Mouse (Mus musculus) gastrocnemius, postnatal 14 days (tissue): ENCODE measurements at regions not wholly inside any gene's neighbourhood (a gene's known extent, or its start where the extent isn't known, plus 50 kb on each side); places are given as distances from the start of the nearest gene placed in this dataset.

Experiments used
- DNase-seq: peaks from one replicate; pipeline ENCODE4 v3.0.0; 2021; ENCODE audit warnings: mixed read lengths
- intact Hi-C: fragments of 180-260 bp; cut with DNase I; formaldehyde crosslinking; loops from one replicate; pipeline ENCODE4 v1.15.1; 2025; ENCODE audit warnings: low total_unique reads

DNA sequence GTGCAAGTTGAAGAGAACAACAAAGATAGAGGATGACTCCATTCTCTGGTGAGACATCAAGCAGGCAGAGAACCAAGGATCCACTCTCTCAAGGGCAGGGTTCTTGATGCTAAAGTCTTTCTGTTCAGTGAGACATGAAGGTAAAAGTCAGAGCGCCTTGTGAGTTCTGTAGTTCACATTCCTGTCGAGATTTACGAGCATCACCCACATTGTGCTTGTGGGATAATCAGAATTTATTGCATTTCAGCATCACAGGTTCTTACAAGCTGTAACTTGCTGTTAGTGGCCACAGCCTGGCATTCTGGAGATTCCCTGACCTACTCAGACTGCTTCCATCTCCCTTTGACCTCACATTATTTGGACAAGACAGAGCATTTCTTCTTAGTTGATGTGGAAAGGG lies 540.9 kb upstream of the Atp2b1 start:
- intact Hi-C loops, result no loop called here
- no peak for DNase-seq

DNA sequence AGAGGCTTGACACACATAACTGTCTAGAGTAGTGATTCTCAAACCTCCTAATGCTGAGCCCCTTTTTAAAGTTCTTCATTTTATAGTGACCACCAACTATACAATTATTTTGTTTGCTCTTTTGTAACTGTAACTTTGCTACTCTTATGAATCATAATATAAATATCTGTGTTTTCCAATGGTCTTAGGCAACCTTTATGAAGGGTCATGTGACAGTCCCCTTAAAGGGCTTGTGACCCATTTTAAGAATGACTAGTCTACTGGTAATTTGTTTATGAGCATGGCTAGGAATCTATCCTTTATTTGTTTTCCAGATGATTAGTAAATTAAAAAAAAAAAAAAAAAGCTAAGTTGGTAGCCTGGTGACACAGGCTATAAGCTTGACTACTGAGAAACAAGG lies 539.5 kb upstream of the Atp2b1 start:
- DNase-seq, result no peak
- intact Hi-C loops, result no loop called here

DNA sequence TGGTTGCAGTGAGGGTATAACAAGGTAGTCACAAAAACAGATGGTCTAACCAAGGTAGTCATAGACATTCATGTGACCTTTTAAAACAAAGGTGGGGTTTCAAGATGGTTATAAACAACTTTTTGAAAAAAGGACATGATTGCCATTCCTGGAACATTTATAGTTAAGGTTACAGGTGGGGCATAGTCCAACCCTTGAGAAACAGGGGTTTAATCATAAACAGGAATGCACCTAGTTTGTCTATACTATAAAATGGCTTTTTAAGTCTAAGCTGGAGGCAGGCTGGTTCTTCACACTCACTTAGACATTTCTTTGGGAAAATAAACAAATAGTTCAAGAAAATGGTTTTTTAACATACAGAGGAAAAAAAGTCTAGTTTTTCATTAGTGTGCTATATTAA lies 525.7 kb upstream of the Atp2b1 start:
- intact Hi-C loops, result no loop called here
- DNase-seq, result no peak

DNA sequence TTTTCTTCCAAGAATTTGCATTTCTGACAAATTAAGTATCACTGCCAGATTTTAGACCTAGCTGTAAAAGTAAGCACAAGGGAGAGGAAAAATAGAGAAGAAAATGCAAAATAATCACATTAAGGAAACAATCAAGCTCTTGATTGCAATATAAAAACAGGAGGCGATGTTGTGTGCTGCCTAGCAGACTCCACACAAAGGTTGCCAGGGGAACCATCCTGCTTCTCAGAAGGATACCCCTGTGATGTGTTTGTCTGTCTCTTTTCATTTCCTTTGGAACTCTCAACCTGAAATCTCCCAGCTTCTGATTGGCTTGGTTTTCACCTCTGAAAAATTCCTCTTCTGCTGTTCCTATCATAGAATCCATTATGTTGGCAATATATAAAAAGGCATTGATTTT lies 514.3 kb upstream of the Atp2b1 start:
- no peak for DNase-seq
- intact Hi-C loops, result no loop called here

DNA sequence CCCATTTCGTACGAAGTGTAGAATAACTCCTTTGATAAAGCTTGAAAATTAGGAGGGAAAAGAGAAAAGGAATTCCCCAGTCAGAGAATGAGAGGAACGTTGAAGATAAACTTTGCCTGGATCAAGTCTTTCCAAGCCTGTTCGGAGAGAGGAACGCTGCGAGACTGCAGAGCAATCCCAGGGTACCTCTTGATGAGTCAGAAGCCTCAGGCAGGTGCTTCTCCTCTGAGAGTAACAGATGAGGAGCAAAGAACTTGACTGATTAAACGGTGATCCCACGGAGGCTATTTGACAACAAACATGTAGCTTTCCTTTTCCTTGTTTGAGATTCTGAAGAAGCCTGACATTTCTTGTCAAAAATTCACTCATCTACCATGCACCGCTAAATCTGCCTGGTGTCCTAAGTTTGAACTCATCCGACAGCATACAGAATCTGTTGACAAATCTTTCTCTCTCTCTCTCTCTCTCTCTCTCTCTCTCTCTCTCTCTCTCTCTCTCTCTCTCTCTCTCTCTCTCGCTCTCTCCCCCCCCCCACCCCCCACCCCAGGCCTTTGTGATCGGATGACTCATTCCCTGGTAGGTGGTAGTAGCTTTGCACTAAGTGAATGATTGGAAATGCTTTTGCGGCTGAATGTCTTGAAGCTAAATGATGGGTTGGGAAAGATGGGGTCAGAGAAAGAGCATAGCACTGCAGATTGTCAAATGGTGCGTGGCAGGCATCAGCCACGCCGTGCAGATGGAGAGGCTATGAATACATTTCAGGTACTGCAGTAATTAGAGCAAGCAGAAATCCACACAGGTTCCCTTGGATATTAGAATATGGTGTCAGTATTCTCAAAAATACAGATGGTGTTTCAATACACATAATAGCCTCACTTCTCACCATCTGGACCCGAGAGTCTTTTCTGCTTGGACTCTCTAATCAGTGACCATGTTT lies 496.1 kb upstream of the Atp2b1 start:
- no peak for DNase-seq
- intact Hi-C loops, result no loop called here

DNA sequence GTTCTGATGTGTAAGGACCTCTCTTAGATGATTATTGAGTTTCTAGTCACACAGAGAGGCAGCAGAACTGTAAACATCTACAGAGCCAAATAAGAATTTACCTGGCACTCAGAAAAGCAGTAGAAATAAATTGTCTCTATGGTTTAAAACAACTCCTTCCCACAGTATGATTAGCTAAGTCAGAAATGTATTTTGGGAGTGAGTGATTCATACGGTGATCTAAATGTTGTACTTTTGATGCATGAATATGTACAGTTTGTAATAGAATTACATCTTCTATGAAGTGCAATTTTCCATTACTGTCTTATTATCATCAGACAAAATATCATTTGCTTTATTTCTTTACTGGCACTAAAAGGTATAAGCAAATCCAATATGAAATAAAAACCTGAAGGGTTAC lies 489.8 kb upstream of the Atp2b1 start:
- no peak for DNase-seq
- intact Hi-C loops, result no loop called here

DNA sequence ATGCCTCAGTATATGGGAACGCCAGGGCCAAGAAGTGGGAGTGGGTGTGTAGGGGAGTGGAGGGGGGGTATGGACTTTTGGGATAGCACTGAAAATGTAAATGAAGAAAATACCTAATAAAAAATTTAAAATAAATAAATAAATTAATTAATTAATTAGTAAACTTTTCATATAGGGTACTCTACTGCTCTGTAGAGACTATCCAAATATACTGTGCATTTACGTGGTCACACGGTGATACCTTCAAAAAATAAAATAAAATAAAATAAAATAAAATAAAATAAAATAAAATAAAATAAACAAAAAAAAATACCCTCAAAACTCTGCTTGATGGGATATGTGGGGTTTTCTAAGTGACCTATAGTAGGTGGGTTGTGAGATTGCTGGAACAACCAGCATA lies 479.2 kb upstream of the Atp2b1 start:
- intact Hi-C loops, result no loop called here
- no peak for DNase-seq

DNA sequence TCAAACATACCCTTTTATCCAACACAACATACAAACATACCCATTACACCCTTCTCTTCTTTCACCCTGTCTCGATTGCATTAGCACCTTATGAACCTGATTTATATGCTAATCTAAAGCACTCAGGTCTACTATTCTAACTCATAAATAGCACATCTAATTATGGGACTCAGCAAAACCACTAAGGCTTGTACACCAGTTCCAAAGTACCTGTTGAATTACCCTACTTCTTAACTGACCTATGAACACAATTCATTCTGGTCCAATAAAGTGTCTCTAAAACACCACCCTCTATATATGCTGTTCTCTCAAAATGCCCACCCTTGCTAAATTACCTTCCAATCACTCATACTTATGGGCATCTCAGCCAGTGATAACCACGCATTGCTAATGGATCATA lies 452.7 kb upstream of the Atp2b1 start:
- no peak for DNase-seq
- intact Hi-C loops, result no loop called here

DNA sequence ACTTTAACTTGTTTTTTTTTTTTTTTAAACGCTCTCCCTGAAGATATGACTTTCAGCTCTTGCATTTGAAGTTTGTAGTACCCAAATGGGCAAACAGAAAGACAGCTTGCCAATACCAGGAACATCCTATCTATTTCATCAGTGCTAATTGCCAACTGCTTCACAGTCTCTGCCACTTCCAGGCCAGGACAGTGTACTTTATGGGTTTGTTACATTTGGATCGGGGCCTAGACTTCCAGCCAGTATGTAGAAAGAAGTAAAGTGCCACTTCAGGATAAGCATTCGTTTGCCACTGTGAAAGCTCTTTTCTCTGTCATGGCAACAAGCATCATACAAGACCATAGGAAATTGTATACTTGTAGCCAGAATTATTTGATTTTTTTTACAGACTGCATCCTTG lies 439.6 kb upstream of the Atp2b1 start:
- intact Hi-C loops, result no loop called here
- no peak for DNase-seq

DNA sequence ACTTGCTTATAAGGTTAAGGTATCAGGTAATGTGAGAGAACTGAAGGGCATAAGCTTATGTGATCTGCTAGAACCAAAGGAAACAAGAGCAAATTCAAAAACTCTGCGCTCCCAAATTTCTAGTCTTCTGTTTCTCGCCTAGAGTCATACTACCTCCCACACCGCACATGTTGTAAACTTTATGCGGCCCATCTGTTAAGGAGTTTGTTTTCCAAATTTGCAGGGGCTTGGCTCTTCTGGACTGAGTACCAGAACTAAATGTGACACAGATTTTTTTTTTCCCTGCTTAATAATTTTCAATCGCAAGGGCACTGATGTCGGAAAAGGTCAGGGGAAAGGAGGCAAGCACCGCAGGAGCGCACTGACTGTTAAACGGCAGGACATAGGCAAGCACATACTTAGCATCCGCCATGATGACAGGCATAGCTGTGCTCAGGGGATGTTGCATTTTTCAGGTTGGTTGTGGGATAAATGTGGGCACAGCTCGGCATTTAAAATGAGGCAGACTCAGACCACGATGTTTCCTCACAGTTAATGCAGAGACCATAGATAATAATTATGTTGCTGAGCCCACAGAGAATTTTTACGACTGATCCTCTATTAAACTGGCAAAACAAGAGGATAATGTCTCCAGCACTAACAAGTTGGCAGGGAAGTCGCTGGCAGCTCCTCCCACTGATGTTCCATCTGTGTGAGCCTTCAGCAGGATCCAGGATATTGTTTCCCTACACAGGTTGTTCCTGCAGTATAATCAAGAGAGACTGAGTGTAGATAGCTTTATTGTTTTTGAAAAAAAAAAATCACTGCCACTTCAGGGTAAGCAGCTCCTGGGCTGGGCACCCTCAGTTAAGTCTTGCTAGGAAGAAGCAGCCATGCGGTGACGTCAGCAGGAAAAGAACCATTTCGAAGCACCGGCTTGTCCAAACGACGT lies 428.2 kb upstream of the Atp2b1 start:
- intact Hi-C loops, result no loop called here
- peak; percentile 30 for DNase-seq

DNA sequence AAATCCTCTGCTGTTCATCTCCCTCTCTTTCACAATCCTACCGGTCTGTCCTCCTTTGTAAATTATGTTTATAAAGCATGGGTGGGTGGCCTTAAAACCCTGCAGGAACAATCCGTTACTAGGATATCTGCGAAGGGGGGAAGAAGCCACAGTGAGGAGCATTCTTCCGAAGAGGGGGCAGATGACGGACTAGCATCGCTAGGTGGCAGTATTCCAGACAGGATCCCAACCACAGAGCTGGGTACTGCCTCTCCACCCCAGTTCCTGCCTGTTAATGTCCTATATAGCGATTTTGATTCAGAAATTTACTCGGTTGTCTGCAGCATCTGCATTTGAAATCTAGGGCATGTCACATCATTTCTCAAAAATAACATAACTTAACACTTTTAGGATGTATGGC lies 419.9 kb upstream of the Atp2b1 start:
- intact Hi-C loops, result loop anchor here (10.0 kb wide), 1 partner anchor 590 kb away; no protein-coding TSS in a partner anchor
- peak; percentile 61 for DNase-seq

DNA sequence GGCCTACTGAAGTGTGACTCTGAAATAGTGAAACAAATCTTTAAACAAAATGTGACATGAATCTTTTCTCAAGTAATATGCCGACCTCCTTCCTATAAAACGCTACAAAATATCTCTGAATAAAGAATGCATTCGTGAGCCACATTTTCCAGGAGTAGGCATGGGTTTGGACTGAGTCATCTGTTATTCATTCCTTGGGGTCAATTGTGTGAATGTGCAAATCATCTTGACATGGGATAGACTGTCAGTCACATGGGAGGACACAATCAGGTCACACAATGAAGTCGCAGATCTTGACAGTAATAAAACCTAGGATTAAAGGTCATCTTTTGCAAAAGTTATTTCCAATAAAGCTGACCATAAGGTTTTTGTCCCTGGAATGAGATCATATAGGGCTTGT lies 418.0 kb upstream of the Atp2b1 start:
- no peak for DNase-seq
- intact Hi-C loops, result loop anchor here (10.0 kb wide), 1 partner anchor 589 kb away; no protein-coding TSS in a partner anchor

DNA sequence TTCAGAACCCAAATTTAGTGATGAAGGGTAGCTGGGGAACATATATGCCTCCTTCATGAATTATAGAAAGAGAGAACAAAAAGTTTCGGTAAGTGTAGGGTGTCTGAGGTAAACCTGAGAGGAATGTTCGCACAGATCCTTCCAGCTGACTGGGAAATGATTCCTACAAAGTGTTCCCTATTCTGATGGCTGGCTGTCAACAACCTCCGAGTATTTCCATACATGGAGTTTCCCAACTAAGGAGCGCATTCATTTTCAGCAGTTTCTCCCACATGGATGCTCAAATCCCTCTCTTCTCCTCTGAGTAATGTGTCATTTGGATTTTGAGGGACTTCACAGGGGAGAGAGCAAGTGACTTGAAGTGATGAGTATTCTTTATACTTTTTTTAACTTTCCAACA lies 413.9 kb upstream of the Atp2b1 start:
- intact Hi-C loops, result no loop called here
- no peak for DNase-seq

DNA sequence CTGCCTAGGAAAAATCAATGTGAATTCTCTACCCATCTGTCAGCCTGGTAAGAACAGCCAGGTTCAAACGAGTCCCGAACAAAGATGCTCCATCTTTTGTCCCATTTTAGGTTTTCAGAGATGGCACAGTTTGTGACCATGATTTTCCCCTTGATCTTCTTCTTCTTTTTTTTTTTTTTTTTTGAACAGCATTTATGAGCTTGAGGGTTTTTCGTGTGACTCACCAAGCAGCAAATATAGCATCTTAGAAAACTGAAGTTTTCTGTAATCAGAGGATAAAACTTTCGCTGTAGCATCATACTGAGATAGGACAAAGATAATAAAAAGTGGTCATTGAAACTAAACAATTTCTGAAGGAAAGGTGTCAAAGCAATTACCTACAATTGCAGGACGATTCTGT lies 412.6 kb upstream of the Atp2b1 start:
- no peak for DNase-seq
- intact Hi-C loops, result no loop called here

DNA sequence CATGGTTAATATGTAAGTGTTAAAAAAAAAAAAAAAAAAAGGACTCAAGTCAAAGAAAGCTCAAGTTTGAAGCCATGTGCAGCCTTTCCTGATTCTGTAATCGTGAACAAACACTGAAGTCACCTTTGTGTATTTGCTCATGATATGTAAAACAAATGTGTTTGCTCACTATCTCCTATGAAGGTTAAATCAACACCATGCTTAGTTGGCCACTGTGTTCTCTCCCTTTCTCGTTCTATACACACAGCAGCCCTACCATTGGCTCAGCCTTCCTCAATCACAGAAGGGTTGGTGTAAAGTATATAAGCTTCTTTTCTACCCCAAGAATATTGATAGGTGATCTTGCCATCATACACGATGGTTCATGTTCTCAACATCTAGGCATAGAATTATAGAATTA lies 409.7 kb upstream of the Atp2b1 start:
- no peak for DNase-seq
- intact Hi-C loops, result no loop called here

DNA sequence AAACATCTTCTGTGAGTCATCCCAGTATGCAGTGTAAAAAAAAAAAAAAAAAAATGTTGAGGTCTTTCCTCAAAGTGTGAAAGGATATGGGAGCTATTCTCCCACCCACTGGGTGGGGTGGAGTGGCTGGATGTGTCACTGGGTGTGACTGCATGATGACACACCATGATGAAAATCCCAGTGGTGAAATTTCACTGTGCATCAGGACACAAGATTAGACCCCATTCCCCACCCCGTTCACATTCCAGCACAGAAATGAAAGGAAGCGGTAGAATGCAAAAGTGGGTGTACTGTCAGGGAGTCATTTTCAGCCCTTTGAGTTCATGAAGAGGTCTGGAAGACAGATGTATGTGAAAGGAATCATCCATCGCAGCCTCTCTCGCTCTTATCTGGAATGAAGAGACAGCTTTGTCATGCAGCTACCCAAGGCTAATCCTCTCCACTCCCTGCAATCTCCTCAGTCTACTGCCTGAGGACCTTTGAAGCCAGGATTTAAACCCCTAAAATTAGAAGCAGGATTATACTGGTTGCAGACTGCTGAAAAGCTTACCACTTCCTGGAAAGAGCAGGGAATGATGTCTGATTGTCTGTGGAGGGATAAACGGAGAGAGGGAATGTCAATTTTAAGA lies 405.6 kb upstream of the Atp2b1 start:
- intact Hi-C loops, result no loop called here
- peak; percentile 11 for DNase-seq

DNA sequence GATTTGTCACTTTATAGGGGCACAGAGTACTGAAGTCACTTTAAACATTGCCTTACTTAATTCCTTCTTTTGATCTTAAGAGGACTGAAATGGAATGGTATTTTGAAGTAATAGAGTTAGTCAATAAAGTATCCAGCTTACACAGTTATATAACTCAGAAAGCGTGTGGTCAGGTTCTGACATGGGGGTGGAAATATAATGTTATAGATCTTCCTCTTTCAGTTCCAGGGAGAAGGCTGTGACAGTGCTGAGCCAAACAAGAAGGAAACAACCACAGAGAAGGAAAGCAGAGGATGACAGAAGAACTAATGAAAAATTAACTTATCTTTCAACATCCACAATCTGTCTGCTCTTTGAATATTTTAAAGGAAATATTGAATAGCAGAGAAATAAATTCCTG lies 399.4 kb upstream of the Atp2b1 start:
- intact Hi-C loops, result no loop called here
- DNase-seq, result no peak

DNA sequence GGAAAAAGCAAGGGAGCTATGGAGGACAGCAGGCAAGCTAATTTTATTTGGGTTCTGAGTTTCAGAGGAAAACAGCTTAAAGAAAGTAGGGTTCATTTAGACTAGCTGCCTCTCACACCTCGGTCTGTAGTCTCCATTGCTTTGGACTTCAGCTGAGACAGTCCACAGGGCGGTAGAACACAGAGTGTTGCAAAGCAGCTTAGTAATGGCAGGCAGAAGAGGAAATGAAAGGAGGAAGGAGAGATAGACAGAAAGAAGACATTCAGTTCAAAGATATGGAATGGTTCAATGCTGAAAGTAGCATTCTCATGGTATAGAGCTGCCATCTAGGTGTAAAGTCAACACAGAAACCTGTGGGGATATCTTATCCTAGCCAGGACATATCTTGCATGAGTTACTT lies 396.6 kb upstream of the Atp2b1 start:
- intact Hi-C loops, result no loop called here
- DNase-seq, result no peak

DNA sequence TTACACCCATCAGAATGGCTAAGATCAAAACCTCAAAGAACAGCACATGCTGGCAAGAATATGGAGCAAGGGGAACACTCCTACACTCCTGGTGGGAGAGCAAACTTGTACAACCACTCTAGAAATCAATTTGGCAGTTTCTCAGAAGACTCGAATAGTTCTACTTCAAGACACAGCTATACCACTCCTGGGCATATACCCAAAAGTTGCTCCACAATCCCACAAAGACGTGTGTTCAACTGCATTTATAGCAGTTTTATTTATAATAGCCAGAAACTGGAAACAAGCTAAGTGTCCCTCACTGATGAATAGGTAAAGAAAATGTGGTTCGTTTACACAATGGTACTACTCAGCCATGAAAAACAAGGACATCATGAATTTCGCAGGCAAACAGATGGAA lies 384.6 kb upstream of the Atp2b1 start:
- intact Hi-C loops, result no loop called here
- DNase-seq, result no peak

DNA sequence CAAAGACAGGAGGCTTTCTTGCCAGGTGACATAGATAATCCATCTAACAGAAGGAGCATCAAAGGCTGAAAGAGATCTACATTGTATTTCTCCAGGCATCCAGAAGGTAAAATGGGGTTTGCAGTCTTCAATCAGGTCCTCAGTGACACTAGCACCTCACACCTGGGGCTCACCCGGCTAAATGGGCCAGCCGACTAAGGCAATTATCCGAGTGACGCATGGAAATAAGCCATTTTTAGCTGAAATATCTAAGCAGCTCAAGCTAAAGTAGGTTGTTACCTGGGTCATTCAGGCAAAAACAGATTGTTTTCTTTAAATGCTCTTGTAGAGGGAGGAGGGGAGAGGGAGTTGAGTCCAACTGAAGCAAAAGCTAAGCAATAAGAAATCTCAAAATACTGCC lies 382.8 kb upstream of the Atp2b1 start:
- intact Hi-C loops, result no loop called here
- DNase-seq, result no peak
